Mouse (Mus musculus) kidney, postnatal 25 days (tissue): ENCODE measurements around the gene Tlr8.

Experiments used
- DNase-seq, 2 experiments: peaks; one replicate each; pipeline ENCODE4 v3.0.0; 2021; ENCODE audit warnings: mixed read lengths in 2 of 2

Tlr8 gene

DNA sequence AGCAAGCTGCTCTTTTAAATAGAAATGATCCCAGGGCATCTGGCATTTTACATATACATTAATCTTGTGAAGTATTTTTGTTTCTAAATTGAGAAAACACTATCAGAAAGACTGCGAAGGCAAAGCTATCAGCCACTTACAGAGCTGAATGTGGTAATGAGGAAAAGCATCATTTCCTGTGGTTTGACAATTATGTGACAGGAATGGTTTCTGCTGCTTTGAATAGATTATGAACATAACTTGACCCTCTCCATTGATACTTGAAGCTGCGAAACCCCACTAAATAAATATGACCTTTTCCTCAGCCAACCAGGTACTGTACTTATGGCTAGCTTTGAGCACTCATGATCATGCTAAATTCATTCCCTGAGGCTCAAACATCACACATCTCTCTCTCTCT, 62.8 kb downstream of the Tlr8 start:
- DNase-seq, result no peak

DNA sequence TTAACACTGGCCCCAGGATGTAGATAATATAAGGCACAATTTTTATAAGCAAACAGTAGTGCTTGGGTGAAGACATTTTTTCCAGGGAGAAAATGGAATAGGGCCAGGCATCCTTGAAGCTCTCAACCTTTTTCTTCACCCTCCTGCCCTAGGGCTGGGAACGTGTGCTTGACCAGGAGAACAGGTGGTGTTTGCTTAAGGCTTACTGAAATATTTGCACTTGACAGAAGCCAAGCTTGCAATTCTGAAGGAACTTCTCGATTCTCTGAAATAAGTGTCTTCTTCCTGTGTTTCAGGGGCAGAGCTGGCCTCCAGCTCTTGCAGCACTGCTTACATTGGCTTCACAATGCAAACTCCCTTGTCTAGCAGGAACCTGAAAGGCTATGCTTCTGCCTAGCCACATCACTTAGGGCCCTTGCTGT, 68.9 kb downstream of the Tlr8 start:
- DNase-seq, result no peak
